26 mouse cellular contexts compared by ENCODE assay signal in the genomic region with DNA sequence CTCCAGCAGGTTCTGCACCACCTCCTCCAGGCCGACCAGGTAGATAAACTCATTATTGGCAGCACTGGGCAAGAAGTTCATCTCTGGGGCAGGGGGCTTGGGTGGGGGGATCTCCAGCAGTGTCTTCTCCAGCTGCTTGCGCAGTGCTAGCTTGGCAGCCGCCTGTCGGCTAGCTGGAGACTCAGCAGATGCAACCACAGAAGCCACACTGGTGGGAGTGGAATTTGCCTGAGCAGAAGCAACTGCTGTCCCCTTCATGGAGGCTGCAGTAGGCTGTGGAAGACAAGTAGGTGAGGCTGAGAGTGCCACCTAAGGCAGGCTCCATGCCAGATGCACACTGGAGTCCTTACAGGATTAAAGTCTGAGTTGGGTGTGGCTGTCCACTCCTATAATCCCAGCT. TPM values are rescaled to one million over a fixed set of nuclear protein-coding genes. Genes with fewer than 3 reads are reported as not detected.
DNase-seq lines count a peak whose midpoint lies in the region; ATAC-seq and TF ChIP-seq lines count a peak whose summit lies in the region.
"Had no signal": no experiment of that assay in that cellular context is flagged by ENCODE, and none has a peak within 500 bp of the region (broad histone marks: within the 10 kb centered on the region; RNA-seq: fewer than 3 reads in every experiment).

No protein-coding gene starts in this region.

- peaks cover 85% of the 10 kb centered on the region for H3K36me3 ChIP-seq in heart, embryonic 12.5 days
- no peaks in the 10 kb centered on the region for H3K36me3 ChIP-seq in heart, adult 2 months (ENCODE audit: control insufficient read depth, insufficient read depth, low read length)
- peaks cover 68% of the 10 kb centered on the region for H3K36me3 ChIP-seq in heart, embryonic 15.5 days
- H3K36me3 ChIP-seq in hindbrain, embryonic 13.5 days, result peaks cover 81% of the 10 kb centered on the region
- H3K36me3 ChIP-seq in hindbrain, embryonic 16.5 days (ENCODE audit: control insufficient read depth, insufficient read depth, low read length), result peaks cover 16% of the 10 kb centered on the region

- H3K27me3 ChIP-seq in heart, embryonic 12.5 days (replicated peaks), result no peaks in the 10 kb centered on the region
- H3K27me3 ChIP-seq in heart, adult 2 months (ENCODE audit: control insufficient read depth, insufficient read depth, low read length), result no peaks in the 10 kb centered on the region
- H3K27me3 ChIP-seq in heart, embryonic 15.5 days, result no peaks in the 10 kb centered on the region
- H3K27me3 ChIP-seq in hindbrain, embryonic 13.5 days, result no peaks in the 10 kb centered on the region
- H3K27me3 ChIP-seq in hindbrain, embryonic 16.5 days (replicated peaks; ENCODE audit: control insufficient read depth, insufficient read depth, low read length), result no peaks in the 10 kb centered on the region
- H3K27me3 ChIP-seq: CH12.LX; forebrain, embryonic 13.5 days; hindbrain, embryonic 15.5 days; intestine, embryonic 15.5 days; kidney, embryonic 15.5 days; Patski had no signal

- H3K79me2 ChIP-seq in heart, adult 2 months (replicated peaks; ENCODE audit: control insufficient read depth, insufficient read depth, low read length), result peaks cover 2% of the 10 kb centered on the region; the same call in 1 of the 2 replicates

- H3K9ac ChIP-seq in heart, embryonic 12.5 days, result no peak overlapping the region
- H3K9ac ChIP-seq in heart, adult 2 months (ENCODE audit: low read depth, low read length), result no peak overlapping the region
- no peak overlapping the region for H3K9ac ChIP-seq in heart, embryonic 15.5 days
- H3K9ac ChIP-seq in hindbrain, embryonic 13.5 days, result 0 out of 2 replicates have a peak overlapping the region, but pooled peaks have one; percentile 15
- H3K9ac ChIP-seq in hindbrain, embryonic 16.5 days (ENCODE audit: low read depth, low read length), result no peak overlapping the region
- H3K9ac ChIP-seq: forebrain, embryonic 13.5 days; hindbrain, embryonic 15.5 days; intestine, embryonic 15.5 days; kidney, embryonic 15.5 days had no signal

- WGBS in heart, embryonic 12.5 days, result 73% methylated on average over 4 of the region's 4 CpGs
- WGBS in heart, adult 2 months, result 84% methylated on average over 4 of the region's 4 CpGs
- WGBS in heart, embryonic 15.5 days, result 70% methylated on average over 4 of the region's 4 CpGs
- 87% methylated on average over 4 of the region's 4 CpGs for WGBS in hindbrain, embryonic 13.5 days
- 94% methylated on average over 4 of the region's 4 CpGs for WGBS in hindbrain, embryonic 16.5 days

- H3K4me1 ChIP-seq in heart, embryonic 12.5 days (replicated peaks), result peaks cover 34% of the 10 kb centered on the region
- peaks cover 6% of the 10 kb centered on the region for H3K4me1 ChIP-seq in heart, adult 2 months (ENCODE audit: control insufficient read depth, insufficient read depth, low read length)
- peaks cover 25% of the 10 kb centered on the region for H3K4me1 ChIP-seq in heart, embryonic 15.5 days (replicated peaks)
- no peaks in the 10 kb centered on the region for H3K4me1 ChIP-seq in hindbrain, embryonic 13.5 days (replicated peaks)
- 0 out of 2 replicates have a peak, but pooled peaks cover 2% of the 10 kb centered on the region for H3K4me1 ChIP-seq in hindbrain, embryonic 16.5 days (ENCODE audit: control insufficient read depth, insufficient read depth, low read depth, low read length)
- H3K4me1 ChIP-seq: forebrain, embryonic 10.5 days; forebrain, embryonic 13.5 days had no signal

- H3K27ac ChIP-seq in heart, embryonic 12.5 days (ENCODE audit: poor library complexity, severe bottlenecking), result peak overlapping the region; percentile 90
- no peak overlapping the region for H3K27ac ChIP-seq in heart, adult 2 months
- peak overlapping the region; percentile 91 for H3K27ac ChIP-seq in heart, embryonic 15.5 days
- no peak overlapping the region for H3K27ac ChIP-seq in hindbrain, embryonic 13.5 days
- H3K27ac ChIP-seq in hindbrain, embryonic 16.5 days (ENCODE audit: low read depth, low read length), result no peak overlapping the region
- H3K27ac ChIP-seq: forebrain, embryonic 10.5 days; forebrain, embryonic 13.5 days; hindbrain, embryonic 15.5 days; intestine, embryonic 15.5 days; kidney, embryonic 15.5 days had no signal

- no peak for TF ChIP-seq CTCF in heart, adult 2 months (IDR thresholded peaks at IDR 0.05)

- no peak for TF ChIP-seq POLR2A in heart, adult 2 months (IDR thresholded peaks at IDR 0.05; ENCODE audit: insufficient read depth, low read depth, low read length)

- no peak overlapping the region for H3K4me2 ChIP-seq in heart, embryonic 12.5 days
- no peak overlapping the region for H3K4me2 ChIP-seq in heart, embryonic 15.5 days
- H3K4me2 ChIP-seq in hindbrain, embryonic 13.5 days, result no peak overlapping the region
- H3K4me2 ChIP-seq in hindbrain, embryonic 16.5 days (ENCODE audit: low read length), result no peak overlapping the region
- H3K4me2 ChIP-seq: forebrain, embryonic 13.5 days; hindbrain, embryonic 15.5 days; intestine, embryonic 15.5 days; kidney, embryonic 15.5 days had no signal

- intact Hi-C loops in heart, adult 2 months (cut with DNase I), result loop anchor here (2.0 kb wide), 1 partner anchor 40 kb away; no protein-coding TSS in a partner anchor
- intact Hi-C loops in heart, postnatal 36 days (cut with DNase I), result no loop called here

- no peaks in the 10 kb centered on the region for H3K9me3 ChIP-seq in heart, embryonic 12.5 days (replicated peaks)
- H3K9me3 ChIP-seq in heart, embryonic 15.5 days (replicated peaks), result no peaks in the 10 kb centered on the region
- no peaks in the 10 kb centered on the region for H3K9me3 ChIP-seq in hindbrain, embryonic 13.5 days
- no peaks in the 10 kb centered on the region for H3K9me3 ChIP-seq in hindbrain, embryonic 16.5 days (ENCODE audit: control insufficient read depth, low read length)
- H3K9me3 ChIP-seq: forebrain, embryonic 10.5 days; forebrain, embryonic 13.5 days; G1E; hindbrain, embryonic 15.5 days; intestine, embryonic 15.5 days; kidney, embryonic 15.5 days had no signal

- TF ChIP-seq EP300 in heart, adult 2 months (IDR thresholded peaks at IDR 0.05; ENCODE audit: insufficient read depth, low read depth, low read length), result no peak

- ATAC-seq in heart, embryonic 12.5 days (ENCODE audit: insufficient number of reproducible peaks, low FRiP score), result no peak
- ATAC-seq in heart, embryonic 15.5 days (replicated peaks; ENCODE audit: insufficient number of reproducible peaks, insufficient read depth, low FRiP score, low read depth), result no peak
- ATAC-seq in hindbrain, embryonic 13.5 days (ENCODE audit: low FRiP score), result no peak
- no peak for ATAC-seq in hindbrain, embryonic 16.5 days
- ATAC-seq: forebrain, embryonic 13.5 days; forebrain, embryonic 16.5 days; intestine, embryonic 15.5 days; Patski had no signal

- no peak overlapping the region for H3K4me3 ChIP-seq in heart, embryonic 12.5 days
- H3K4me3 ChIP-seq in heart, adult 2 months, result no peak overlapping the region
- no peak overlapping the region for H3K4me3 ChIP-seq in heart, embryonic 15.5 days
- no peak overlapping the region for H3K4me3 ChIP-seq in hindbrain, embryonic 13.5 days
- no peak overlapping the region for H3K4me3 ChIP-seq in hindbrain, embryonic 16.5 days (ENCODE audit: low read length)
- H3K4me3 ChIP-seq: forebrain, embryonic 10.5 days; forebrain, embryonic 13.5 days; gastrocnemius, adult 2 months; hindbrain, embryonic 15.5 days; intestine, embryonic 15.5 days; kidney, embryonic 15.5 days had no signal

- DNase-seq in heart, adult 2 months, result no peak
- DNase-seq in heart, postnatal 36 days, result no peak
- DNase-seq: adrenal gland, postnatal 10 days; adrenal gland, postnatal 36 days; B cell, adult 2 months; cerebellum, adult 18-20 months; cerebellum, adult 9-10 months; cerebellum, postnatal 14 days; gastrocnemius, adult 2 months; gastrocnemius, postnatal 14 days; heart, postnatal 14 days; kidney, adult 11 months; kidney, adult 8-10 months had no signal

RNA-seq across cellular contexts. Expression of gene Yjefn3, which starts 12.0 kb away (rescaled TPM):
- polyA plus RNA-seq in heart, embryonic 12.5 days (2016; fragmentation: Nextera tagmentation; extraction: Ambion mirVana), result 7.4 and 8.9 TPM in 2 replicates
- total RNA-seq in heart, adult 2 months (2021), result 10 to 100 TPM; 13.3 to 16.8 TPM
- 11.5 and 14.2 TPM in 2 replicates for polyA plus RNA-seq in heart, adult 2 months (2012; rRNA removed)
- polyA plus RNA-seq in heart, embryonic 15.5 days (2015; fragmentation: Nextera tagmentation; extraction: Ambion mirVana), result 5.9 and 10.1 TPM in 2 replicates
- 10 to 100 TPM in 1 of 2 experiments, 1 to 10 TPM in 1; 9.1 to 12.1 TPM for total RNA-seq in heart, postnatal 36 days (2021)
- polyA plus RNA-seq in hindbrain, embryonic 13.5 days (2015; fragmentation: Nextera tagmentation; extraction: Ambion mirVana), result 12.3 and 12.8 TPM in 2 replicates
- 13.6 and 14.3 TPM in 2 replicates for polyA plus RNA-seq in hindbrain, embryonic 16.5 days (2015; fragmentation: Nextera tagmentation; extraction: Ambion mirVana)

RNA-seq across cellular contexts. Expression of gene Ndufa13, which starts 12.2 kb away (rescaled TPM):
- polyA plus RNA-seq in heart, embryonic 12.5 days (2016; fragmentation: Nextera tagmentation; extraction: Ambion mirVana), result 309 and 314 TPM in 2 replicates
- total RNA-seq in heart, adult 2 months (2021), result 100 to 1,000 TPM; 417 to 492 TPM
- 443 and 488 TPM in 2 replicates for polyA plus RNA-seq in heart, adult 2 months (2012; rRNA removed)
- 316 and 390 TPM in 2 replicates for polyA plus RNA-seq in heart, embryonic 15.5 days (2015; fragmentation: Nextera tagmentation; extraction: Ambion mirVana)
- 100 to 1,000 TPM; 451 to 482 TPM for total RNA-seq in heart, postnatal 36 days (2021)
- 187 and 198 TPM in 2 replicates for polyA plus RNA-seq in hindbrain, embryonic 13.5 days (2015; fragmentation: Nextera tagmentation; extraction: Ambion mirVana)
- polyA plus RNA-seq in hindbrain, embryonic 16.5 days (2015; fragmentation: Nextera tagmentation; extraction: Ambion mirVana), result 191 and 216 TPM in 2 replicates

RNA-seq across cellular contexts. Expression of gene Tssk6, which starts 12.5 kb away (rescaled TPM):
- polyA plus RNA-seq in heart, embryonic 12.5 days (2016; fragmentation: Nextera tagmentation; extraction: Ambion mirVana), result 1.9 and 3.1 TPM in 2 replicates
- under 1 TPM; 0.16 to 0.23 TPM for total RNA-seq in heart, adult 2 months (2021)
- 0.23 and 0.49 TPM in 2 replicates for polyA plus RNA-seq in heart, adult 2 months (2012; rRNA removed)
- 1.5 and 1.8 TPM in 2 replicates for polyA plus RNA-seq in heart, embryonic 15.5 days (2015; fragmentation: Nextera tagmentation; extraction: Ambion mirVana)
- not detected for total RNA-seq in heart, postnatal 36 days (2021)
- 3.4 and 4.5 TPM in 2 replicates for polyA plus RNA-seq in hindbrain, embryonic 13.5 days (2015; fragmentation: Nextera tagmentation; extraction: Ambion mirVana)
- polyA plus RNA-seq in hindbrain, embryonic 16.5 days (2015; fragmentation: Nextera tagmentation; extraction: Ambion mirVana), result 3.5 and 3.7 TPM in 2 replicates
- total RNA-seq: gastrocnemius, adult 2 months; heart, postnatal 14 days had no signal

RNA-seq across cellular contexts. Expression of gene Cilp2, which starts 27.0 kb away (rescaled TPM):
- 0.78 and 0.82 TPM in 2 replicates for polyA plus RNA-seq in heart, embryonic 12.5 days (2016; fragmentation: Nextera tagmentation; extraction: Ambion mirVana)
- total RNA-seq in heart, adult 2 months (2021), result 1 to 10 TPM; 1.5 to 1.9 TPM
- 11.2 and 16.8 TPM in 2 replicates for polyA plus RNA-seq in heart, adult 2 months (2012; rRNA removed)
- polyA plus RNA-seq in heart, embryonic 15.5 days (2015; fragmentation: Nextera tagmentation; extraction: Ambion mirVana), result 0.37 and 0.75 TPM in 2 replicates
- 1 to 10 TPM; 1.7 to 2.4 TPM for total RNA-seq in heart, postnatal 36 days (2021)
- 3.5 and 3.6 TPM in 2 replicates for polyA plus RNA-seq in hindbrain, embryonic 13.5 days (2015; fragmentation: Nextera tagmentation; extraction: Ambion mirVana)
- 6.6 and 7.0 TPM in 2 replicates for polyA plus RNA-seq in hindbrain, embryonic 16.5 days (2015; fragmentation: Nextera tagmentation; extraction: Ambion mirVana)

Comparison
In these comparisons a context has a peak if more than half of its experiments do, and no peak if none do; other contexts are left out.
1. H3K27ac ChIP-seq: peak in heart, embryonic 12.5 days (single experiment) and heart, embryonic 15.5 days (single experiment); none in heart, adult 2 months (single experiment), hindbrain, embryonic 13.5 days (single experiment) and hindbrain, embryonic 16.5 days (single experiment).